Mouse (Mus musculus): ENCODE measurements around the gene Grwd1. TPM values are rescaled to one million over a fixed set of nuclear protein-coding genes. Genes with fewer than 3 reads are reported as not detected.

Gene Grwd1
- polyA plus RNA-seq, 1 experiment from 2014 or later = 14.8 TPM

DNA sequence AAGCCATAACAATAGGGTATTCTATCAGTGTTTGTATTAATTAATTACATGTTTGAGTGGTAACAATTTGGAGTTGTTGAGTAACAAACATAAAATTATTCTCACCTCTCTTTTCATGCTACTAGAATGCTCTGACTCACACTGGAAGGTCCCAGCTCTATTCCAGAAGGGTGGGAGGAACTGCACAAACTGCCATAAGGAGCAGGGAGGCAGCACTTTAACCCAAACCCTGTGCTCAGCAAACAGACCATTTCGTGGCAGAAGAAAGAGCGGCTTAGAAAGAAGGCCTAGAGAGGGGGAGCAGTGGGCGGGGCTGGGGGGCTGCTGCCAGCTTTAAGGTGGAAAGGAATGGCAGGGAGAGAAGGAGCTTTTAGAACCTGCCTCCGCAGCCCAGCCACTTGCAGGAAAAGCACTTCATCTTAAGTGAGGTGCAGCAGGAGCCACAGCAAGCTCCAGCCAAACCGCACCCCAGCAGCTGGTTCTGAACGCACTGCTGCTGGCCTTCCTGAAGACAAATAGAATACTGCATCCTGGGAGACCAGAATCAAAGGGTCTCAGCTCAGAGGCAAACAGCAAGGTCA, 17.8 kb upstream of the Grwd1 start:
- Histone ChIP-seq H3K4me3 (ENCODE audit: low read depth, low read length) (no peak overlapping the region), H3K9ac (replicated peaks; ENCODE audit: low read depth) (no peak overlapping the region), H3K36me3 (ENCODE audit: insufficient read depth, low read length) (no peaks in the 10 kb centered on the region), H3K4me2 (replicated peaks; ENCODE audit: low read depth, low read length) (no peak overlapping the region), H3K9me3 (ENCODE audit: low read length) (no peaks in the 10 kb centered on the region), H3K27ac (ENCODE audit: low read length) (no peak overlapping the region), H3K4me1 (ENCODE audit: insufficient read depth, low read depth, low read length) (no peaks in the 10 kb centered on the region), H3K27me3 (replicated peaks; ENCODE audit: insufficient read depth, low read length) (no peaks in the 10 kb centered on the region)
- ATAC-seq (peak; percentile 55), DNase-seq (ENCODE audit: low spot score) (peak; percentile 48)
- no peak for TF ChIP-seq EP300 (IDR thresholded peaks at IDR 0.05)
- no peak for TF ChIP-seq CTCF (IDR thresholded peaks at IDR 0.05)
- 17% methylated on average over 6 of the region's 6 CpGs for WGBS

DNA sequence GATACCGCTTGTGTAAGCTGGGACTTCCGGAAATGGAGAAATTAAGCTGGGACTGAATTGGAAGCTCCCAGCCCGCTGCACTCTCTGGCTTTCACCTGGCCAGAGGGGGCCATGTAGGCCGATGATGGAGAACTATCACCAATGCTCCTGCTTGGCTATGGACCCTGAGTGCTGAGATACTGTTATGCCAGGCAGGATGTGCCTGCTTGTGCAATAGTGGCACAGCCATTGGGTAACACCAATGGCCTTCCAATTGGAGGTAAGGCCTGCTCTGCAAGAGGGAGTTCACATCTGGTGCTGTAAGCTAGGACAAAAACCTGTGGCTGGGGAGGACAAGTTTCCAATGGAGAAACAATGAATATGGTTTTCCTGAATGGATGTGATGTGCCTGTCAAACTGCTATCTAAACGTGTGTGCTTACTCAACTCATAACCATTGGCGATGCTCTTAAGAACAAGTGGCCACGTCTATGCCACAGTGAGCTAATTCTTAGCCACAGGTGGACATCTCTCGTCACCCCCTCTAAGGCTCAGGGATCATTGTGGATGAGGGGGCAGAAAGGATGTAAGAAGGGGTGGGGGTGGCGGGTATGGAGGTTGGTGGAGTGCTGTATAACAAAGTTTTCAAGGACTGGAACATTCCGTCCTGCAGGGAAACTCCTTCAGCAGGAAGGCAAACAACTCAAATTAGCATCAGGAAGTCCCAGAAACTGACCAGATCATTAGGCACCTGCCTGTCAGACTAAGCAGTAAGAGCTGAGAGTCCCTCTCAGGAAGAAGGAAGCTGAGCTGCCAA, 12.4 kb upstream of the Grwd1 start:
- peak; percentile 54 for ATAC-seq
- Histone ChIP-seq H3K27me3 (replicated peaks; ENCODE audit: insufficient read depth, low read length) (0 out of 2 replicates have a peak, but pooled peaks cover 5% of the 10 kb centered on the region), H3K36me3 (ENCODE audit: insufficient read depth, low read length) (no peaks in the 10 kb centered on the region), H3K9ac (replicated peaks; ENCODE audit: low read depth) (no peak overlapping the region), H3K4me2 (replicated peaks; ENCODE audit: low read depth, low read length) (no peak overlapping the region), H3K4me3 (ENCODE audit: low read depth, low read length) (no peak overlapping the region), H3K4me1 (ENCODE audit: insufficient read depth, low read depth, low read length) (no peaks in the 10 kb centered on the region), H3K27ac (ENCODE audit: low read length) (no peak overlapping the region; the same call in 1 of the 2 replicates), H3K9me3 (ENCODE audit: low read length) (no peaks in the 10 kb centered on the region)
- TF ChIP-seq EP300 (IDR thresholded peaks at IDR 0.05) (peak; percentile 74), CTCF (IDR thresholded peaks at IDR 0.05) (no peak)
- DNase-seq (ENCODE audit: low spot score) = peak; percentile 43
- WGBS = 72% methylated on average over 10 of the region's 10 CpGs

GRCm38 (mm10) chr7:45833924-45834323, 3.2 kb upstream of the Grwd1 start:
- peaks cover 28% of the 10 kb centered on the region for H3K27me3 ChIP-seq (replicated peaks; ENCODE audit: insufficient read depth, low read length)
- DNase-seq (ENCODE audit: low spot score) (no peak), ATAC-seq (no peak)
- H3K9me3 ChIP-seq (ENCODE audit: low read length) = no peaks in the 10 kb centered on the region
- 2% methylated on average over 17 of the region's 31 CpGs for WGBS
- peak overlapping the region; percentile 59 for H3K4me2 ChIP-seq (replicated peaks; ENCODE audit: low read depth, low read length)
- H3K9ac ChIP-seq (replicated peaks; ENCODE audit: low read depth) = 0 out of 2 replicates have a peak overlapping the region, but pooled peaks have one; percentile 5
- TF ChIP-seq EP300 (IDR thresholded peaks at IDR 0.05) = no peak
- H3K4me3 ChIP-seq (ENCODE audit: low read depth, low read length) = peak overlapping the region; percentile 39
- H3K4me1 ChIP-seq (ENCODE audit: insufficient read depth, low read depth, low read length) = no peaks in the 10 kb centered on the region; the same call in 1 of the 2 replicates
- H3K27ac ChIP-seq (ENCODE audit: low read length) = no peak overlapping the region
- no peaks in the 10 kb centered on the region for H3K36me3 ChIP-seq (ENCODE audit: insufficient read depth, low read length)

GRCm38 (mm10) chr7:45833148-45833790, 2.5 kb upstream of the Grwd1 start:
- no peaks in the 10 kb centered on the region for H3K36me3 ChIP-seq (ENCODE audit: insufficient read depth, low read length)
- no peaks in the 10 kb centered on the region for H3K9me3 ChIP-seq (ENCODE audit: low read length)
- peak; percentile 30 for ATAC-seq
- WGBS = under 1% methylated on average over 50 of the region's 86 CpGs
- H3K4me1 ChIP-seq (ENCODE audit: insufficient read depth, low read depth, low read length) = no peaks in the 10 kb centered on the region; the same call in 1 of the 2 replicates
- TF ChIP-seq CTCF (IDR thresholded peaks at IDR 0.05) (no peak), EP300 (IDR thresholded peaks at IDR 0.05) (no peak)
- H3K4me3 ChIP-seq (ENCODE audit: low read depth, low read length) = peak overlapping the region; percentile 39
- H3K27me3 ChIP-seq (replicated peaks; ENCODE audit: insufficient read depth, low read length) = peaks cover 28% of the 10 kb centered on the region
- H3K27ac ChIP-seq (ENCODE audit: low read length) = no peak overlapping the region
- DNase-seq (ENCODE audit: low spot score) = peak; percentile 20
- H3K4me2 ChIP-seq (replicated peaks; ENCODE audit: low read depth, low read length) = peak overlapping the region; percentile 59
- 0 out of 2 replicates have a peak overlapping the region, but pooled peaks have one; percentile 5 for H3K9ac ChIP-seq (replicated peaks; ENCODE audit: low read depth)

DNA sequence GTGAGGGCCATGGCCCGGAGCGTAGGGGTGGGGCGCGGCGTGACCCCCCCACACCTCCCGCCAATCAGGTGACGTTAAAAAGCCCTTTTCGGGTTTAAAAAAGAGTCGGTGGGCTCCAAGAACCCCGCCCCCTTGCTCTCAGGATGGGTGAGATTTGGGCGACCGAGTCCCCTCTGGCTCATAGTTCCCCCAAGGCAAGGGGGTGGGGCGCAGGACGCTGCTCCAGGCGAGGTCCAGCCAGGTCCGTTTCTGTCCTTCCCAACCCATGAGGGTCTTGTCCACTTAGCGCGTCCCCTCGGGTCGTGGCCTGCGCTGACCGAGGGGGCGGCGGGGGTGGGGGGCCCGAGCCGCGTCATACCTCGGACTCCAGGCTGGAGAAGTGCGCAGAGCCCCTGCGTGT, 1.7 kb upstream of the Grwd1 start:
- Histone ChIP-seq H3K27ac (ENCODE audit: low read length) (no peak overlapping the region), H3K9me3 (ENCODE audit: low read length) (no peaks in the 10 kb centered on the region), H3K27me3 (replicated peaks; ENCODE audit: insufficient read depth, low read length) (peaks cover 28% of the 10 kb centered on the region), H3K9ac (replicated peaks; ENCODE audit: low read depth) (no peak overlapping the region), H3K4me3 (ENCODE audit: low read depth, low read length) (peak overlapping the region; percentile 39), H3K4me2 (replicated peaks; ENCODE audit: low read depth, low read length) (peak overlapping the region; percentile 59), H3K36me3 (ENCODE audit: insufficient read depth, low read length) (no peaks in the 10 kb centered on the region), H3K4me1 (ENCODE audit: insufficient read depth, low read depth, low read length) (no peaks in the 10 kb centered on the region; the same call in 1 of the 2 replicates)
- ATAC-seq (no peak), DNase-seq (ENCODE audit: low spot score) (no peak)
- no peak for TF ChIP-seq CTCF (IDR thresholded peaks at IDR 0.05)
- TF ChIP-seq EP300 (IDR thresholded peaks at IDR 0.05) = no peak
- WGBS = 10% methylated on average over 30 of the region's 30 CpGs

- Histone ChIP-seq H3K27ac (ENCODE audit: low read length) (no peak overlapping the region), H3K4me1 (ENCODE audit: insufficient read depth, low read depth, low read length) (no peaks in the 10 kb centered on the region; the same call in 1 of the 2 replicates), H3K4me3 (ENCODE audit: low read depth, low read length) (peak overlapping the region; percentile 74), H3K4me2 (replicated peaks; ENCODE audit: low read depth, low read length) (peak overlapping the region; percentile 90), H3K9ac (replicated peaks; ENCODE audit: low read depth) (no peak overlapping the region), H3K27me3 (replicated peaks; ENCODE audit: insufficient read depth, low read length) (peaks cover 28% of the 10 kb centered on the region), H3K9me3 (ENCODE audit: low read length) (no peaks in the 10 kb centered on the region), H3K36me3 (ENCODE audit: insufficient read depth, low read length) (peaks cover 8% of the 10 kb centered on the region; the same call in 1 of the 2 replicates)
- WGBS = 22% methylated on average over 5 of the region's 5 CpGs
- TF ChIP-seq EP300 (IDR thresholded peaks at IDR 0.05) (no peak), CTCF (IDR thresholded peaks at IDR 0.05) (no peak)
- no peak for ATAC-seq
- no peak for DNase-seq (ENCODE audit: low spot score)
Measured at GRCm38 (mm10) chr7:45831128-45831525, 383 bp upstream of the Grwd1 start.

Data from lung, postnatal 0 days (tissue).